Mouse (Mus musculus) bone marrow macrophage, adult 2 months (primary cell): ENCODE data around the gene Hist1h3b.

Source experiments
- CTCF ChIP-seq: IDR thresholded peaks from 2 replicates; pipeline ENCODE4 v1.5.1; 2012; ENCODE audit warnings: low read depth, mild to moderate bottlenecking, low read length, moderate library complexity
- POLR2A ChIP-seq: IDR thresholded peaks from 2 replicates; pipeline ENCODE4 v1.6.1; 2012; ENCODE audit warnings: mild to moderate bottlenecking, low read depth, low read length, borderline replicate concordance

- no peak for TF ChIP-seq POLR2A
- no peak for TF ChIP-seq CTCF
Observed at GRCm38 (mm10) chr13:23759916-23760239, 7.8 kb downstream of the Hist1h3b start.
